Mouse (Mus musculus) G1E (cell line): Measurements from ENCODE around the gene Ndufa3.

Experiments
- CTCF ChIP-seq: IDR thresholded peaks from 2 replicates; pipeline ENCODE4 v1.5.1; 2012; ENCODE audit warnings: low read depth, low read length, inconsistent platforms, mixed read lengths
- GATA1 ChIP-seq: IDR thresholded peaks from 2 replicates; pipeline ENCODE4 v1.6.1; 2012; ENCODE audit warnings: borderline replicate concordance, low read length, inconsistent platforms, mixed read lengths
- GATA2 ChIP-seq: IDR thresholded peaks from 2 replicates; pipeline ENCODE4 v1.6.1; 2012; ENCODE audit warnings: low read depth, low read length, inconsistent platforms, borderline replicate concordance
- POLR2AphosphoS5 ChIP-seq: IDR thresholded peaks from 2 replicates; pipeline ENCODE4 v1.6.1; 2012; ENCODE audit warnings: low read depth, low read length, inconsistent platforms; ENCODE audit not compliant: insufficient replicate concordance

- no peak for TF ChIP-seq CTCF
- TF ChIP-seq GATA1 = no peak
- TF ChIP-seq POLR2AphosphoS5 = no peak
- TF ChIP-seq GATA2 = no peak
These were observed 28.4 kb downstream of the Ndufa3 start for GRCm38 (mm10) chr7:3645488-3646025.
